In the genomic region with DNA sequence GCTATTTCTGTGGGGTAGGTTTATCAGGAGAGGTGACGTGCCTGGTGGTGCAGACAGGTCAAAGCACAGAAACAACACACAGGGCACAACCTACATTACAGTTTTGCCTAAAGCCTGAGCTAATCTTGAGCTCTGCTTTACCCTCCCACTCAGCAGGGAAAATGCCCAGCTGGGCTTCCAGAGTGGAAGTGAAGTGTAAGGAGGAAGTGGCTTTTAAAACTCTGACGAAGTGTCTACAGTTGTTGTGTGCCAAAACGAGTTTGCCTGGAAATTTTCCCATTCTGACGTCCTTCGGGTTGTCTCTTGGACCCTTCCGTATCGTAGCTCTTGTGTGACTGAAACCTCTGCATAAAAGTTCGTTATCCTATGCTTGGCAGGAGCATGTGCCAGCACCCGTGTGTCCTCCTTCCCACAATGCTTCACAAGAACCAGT, we compare ENCODE assay signal across 9 mouse cellular contexts. TPM values are rescaled to one million over a fixed set of nuclear protein-coding genes. Genes with fewer than 3 reads are reported as not detected.
DNase-seq lines count a peak whose midpoint lies in the region; ATAC-seq and TF ChIP-seq lines count a peak whose summit lies in the region.
"Had no signal": no experiment of that assay in that cellular context is flagged by ENCODE, and none has a peak within 500 bp of the region (broad histone marks: within the 10 kb centered on the region; RNA-seq: fewer than 3 reads in every experiment).

No protein-coding gene starts in this region.

- no peaks in the 10 kb centered on the region for H3K27me3 ChIP-seq in heart, embryonic 16.5 days (ENCODE audit: control insufficient read depth, insufficient read depth, low read length)
- no peaks in the 10 kb centered on the region for H3K27me3 ChIP-seq in liver, postnatal 0 days (ENCODE audit: insufficient read depth, low read length)
- H3K27me3 ChIP-seq: neural tube, embryonic 12.5 days had no signal

- no peaks in the 10 kb centered on the region for H3K9me3 ChIP-seq in heart, embryonic 16.5 days (replicated peaks; ENCODE audit: control insufficient read depth, low read length)
- H3K9me3 ChIP-seq in liver, postnatal 0 days (ENCODE audit: low read length), result no peaks in the 10 kb centered on the region
- H3K9me3 ChIP-seq: neural tube, embryonic 12.5 days had no signal

- TF ChIP-seq EP300 in liver, postnatal 0 days (IDR thresholded peaks at IDR 0.05; ENCODE audit: low read depth), result no peak

- ATAC-seq in heart, embryonic 16.5 days (replicated peaks; ENCODE audit: extremely low read depth, insufficient read depth, low FRiP score), result peak; percentile 81
- ATAC-seq in liver, postnatal 0 days, result peak; percentile 47

- peak overlapping the region; percentile 52 for H3K4me2 ChIP-seq in heart, embryonic 16.5 days (ENCODE audit: low read depth, low read length)
- peak overlapping the region; percentile 2; the same call in 1 of the 2 replicates for H3K4me2 ChIP-seq in liver, postnatal 0 days (ENCODE audit: low read depth, low read length)
- H3K4me2 ChIP-seq: neural tube, embryonic 12.5 days had no signal

- no peak for TF ChIP-seq CTCF in liver, postnatal 0 days (IDR thresholded peaks at IDR 0.05; ENCODE audit: low read depth)

- H3K4me1 ChIP-seq in heart, embryonic 16.5 days (ENCODE audit: control insufficient read depth, insufficient read depth, low read length), result peaks cover 13% of the 10 kb centered on the region
- H3K4me1 ChIP-seq in liver, postnatal 0 days (ENCODE audit: insufficient read depth), result peaks cover 47% of the 10 kb centered on the region
- H3K4me1 ChIP-seq: neural tube, embryonic 12.5 days had no signal

- H3K9ac ChIP-seq in heart, embryonic 16.5 days (ENCODE audit: low read length), result peak overlapping the region; percentile 51
- H3K9ac ChIP-seq in liver, postnatal 0 days (replicated peaks), result peak overlapping the region; percentile 58
- H3K9ac ChIP-seq: neural tube, embryonic 12.5 days had no signal

- peak overlapping the region; percentile 81 for H3K27ac ChIP-seq in heart, embryonic 16.5 days (ENCODE audit: low read length)
- peak overlapping the region; percentile 66 for H3K27ac ChIP-seq in liver, postnatal 0 days (ENCODE audit: low read depth)
- H3K27ac ChIP-seq: neural tube, embryonic 12.5 days had no signal

- H3K36me3 ChIP-seq in heart, embryonic 16.5 days (ENCODE audit: control insufficient read depth, insufficient read depth), result no peaks in the 10 kb centered on the region
- no peaks in the 10 kb centered on the region for H3K36me3 ChIP-seq in liver, postnatal 0 days (replicated peaks; ENCODE audit: insufficient read depth, low read length)
- H3K36me3 ChIP-seq: neural tube, embryonic 12.5 days had no signal

- 10% methylated on average over 9 of the region's 9 CpGs for WGBS in heart, embryonic 16.5 days
- WGBS in liver, postnatal 0 days (ENCODE audit: insufficient replicate concordance), result 44% methylated on average over 9 of the region's 9 CpGs

- H3K4me3 ChIP-seq in heart, embryonic 16.5 days (ENCODE audit: low read length), result peak overlapping the region; percentile 25
- no peak overlapping the region for H3K4me3 ChIP-seq in liver, postnatal 0 days (ENCODE audit: low read depth, low read length)
- H3K4me3 ChIP-seq: neural tube, embryonic 12.5 days had no signal

- peak; percentile 30 for DNase-seq in adrenal gland, adult 2 months
- DNase-seq in adrenal gland, postnatal 25 days, result no peak
- peak; percentile 76 for DNase-seq in CD4-positive helper T cell, adult 2 months (ENCODE audit: low read depth, low spot score)
- DNase-seq in liver, postnatal 0 days, result no peak
- DNase-seq in frontal cortex, postnatal 25 days (ENCODE audit: low spot score in 2 of 2), result no peak
- no peak for DNase-seq in spleen, adult 18-20 months
- no peak for DNase-seq in spleen, adult 12 weeks (ENCODE audit: low spot score)

RNA-seq across cellular contexts. Expression of gene Cd47, which starts 7.9 kb away (rescaled TPM):
- total RNA-seq in adrenal gland, adult 2 months (2021), result 100 to 1,000 TPM; 106 to 189 TPM
- 75.0 and 105 TPM in 2 replicates for polyA plus RNA-seq in adrenal gland, adult 2 months (2012; rRNA removed)
- total RNA-seq in adrenal gland, postnatal 25 days (2021), result 175 and 220 TPM in 2 replicates
- polyA plus RNA-seq in heart, embryonic 16.5 days (2015; fragmentation: Nextera tagmentation; extraction: Ambion mirVana), result 76.3 and 93.0 TPM in 2 replicates
- polyA plus RNA-seq in liver, postnatal 0 days (2015; fragmentation: Nextera tagmentation; extraction: Ambion mirVana), result 285 and 286 TPM in 2 replicates

Comparison
In these comparisons a context has a peak if more than half of its experiments do, and no peak if none do; other contexts are left out.
1. DNase-seq: peak in adrenal gland, adult 2 months (single experiment) and CD4-positive helper T cell, adult 2 months (single experiment); none in adrenal gland, postnatal 25 days (single experiment), liver, postnatal 0 days (single experiment), frontal cortex, postnatal 25 days (0 of 2), spleen, adult 18-20 months (0 of 2) and spleen, adult 12 weeks (single experiment).